Mouse (Mus musculus): ENCODE measurements around the gene Uaca.
"Not testable (repeated sequence)": the region's sequence is repeated elsewhere in the genome, so short reads cannot be mapped to it uniquely, and the experiment has no call there.

- not testable (repeated sequence) for TF ChIP-seq CTCF (IDR thresholded peaks at IDR 0.05; ENCODE audit: control insufficient read depth, insufficient read depth, insufficient read length); MYOD1 (IDR thresholded peaks at IDR 0.05; ENCODE audit: control insufficient read depth, insufficient read length, low read depth); CEBPB (IDR thresholded peaks at IDR 0.05; ENCODE audit: low read depth); MAX (IDR thresholded peaks at IDR 0.05); USF1 (IDR thresholded peaks at IDR 0.05; ENCODE audit: low read depth)
Measured at GRCm38 (mm10) chr9:60818582-60818981, 24.2 kb downstream of the Uaca start.

Measured in C2C12 (cell line).